9 mouse cellular contexts compared by ENCODE assay signal in the genomic region with DNA sequence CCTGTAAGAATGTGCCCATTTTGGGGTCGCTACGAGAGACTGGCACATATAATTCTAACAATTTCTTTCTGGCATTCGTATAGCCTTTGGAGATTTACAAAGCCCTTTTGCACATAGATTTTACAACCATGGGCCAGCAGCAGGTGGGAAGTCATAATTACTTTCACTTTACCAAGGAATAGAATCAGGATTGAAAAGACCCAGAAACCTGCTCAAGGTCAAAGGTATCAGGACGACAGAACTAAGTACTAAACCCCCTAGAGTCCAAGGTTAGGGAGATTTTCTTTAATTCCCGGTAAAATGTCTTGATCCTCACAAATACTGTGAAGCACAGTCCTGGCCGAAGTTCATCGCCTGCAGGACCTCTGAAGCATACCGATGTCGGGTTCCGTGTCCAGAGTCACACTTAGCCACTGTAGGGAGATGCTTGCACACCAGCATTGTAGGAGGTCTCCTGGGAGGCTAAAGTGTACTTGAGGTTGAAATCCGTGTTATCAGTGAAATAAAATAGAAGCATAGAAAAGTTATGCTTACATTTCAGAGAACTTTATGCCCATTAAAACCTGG. TPM values are rescaled to one million over a fixed set of nuclear protein-coding genes. Genes with fewer than 3 reads are reported as not detected.
DNase-seq lines count a peak whose midpoint lies in the region; ATAC-seq and TF ChIP-seq lines count a peak whose summit lies in the region.
"Had no signal": no experiment of that assay in that cellular context is flagged by ENCODE, and none has a peak within 500 bp of the region (broad histone marks: within the 10 kb centered on the region; RNA-seq: fewer than 3 reads in every experiment).

No protein-coding gene starts in this region.

- WGBS in embryonic facial prominence, embryonic 11.5 days, result 38% methylated on average over 11 of the region's 11 CpGs
- WGBS in hindbrain, embryonic 16.5 days, result 31% methylated on average over 11 of the region's 11 CpGs
- 24% methylated on average over 11 of the region's 11 CpGs for WGBS in liver, embryonic 12.5 days (ENCODE audit: insufficient replicate concordance)
- WGBS in stomach, embryonic 16.5 days, result 31% methylated on average over 11 of the region's 11 CpGs

- intact Hi-C loops in gastrocnemius, adult 2 months (cut with DNase I), result loop anchor here (2.0 kb wide), 1 partner anchor 70 kb away; no protein-coding TSS in a partner anchor

- H3K9me3 ChIP-seq in embryonic facial prominence, embryonic 11.5 days (replicated peaks; ENCODE audit: control insufficient read depth, low read length), result no peaks in the 10 kb centered on the region
- no peaks in the 10 kb centered on the region for H3K9me3 ChIP-seq in hindbrain, embryonic 16.5 days (ENCODE audit: control insufficient read depth, low read length)
- H3K9me3 ChIP-seq in liver, embryonic 12.5 days (replicated peaks), result no peaks in the 10 kb centered on the region
- H3K9me3 ChIP-seq in stomach, embryonic 16.5 days (replicated peaks; ENCODE audit: control insufficient read depth, low read length), result no peaks in the 10 kb centered on the region

- no peaks in the 10 kb centered on the region; the same call in none of the 2 replicates for H3K4me1 ChIP-seq in embryonic facial prominence, embryonic 11.5 days (ENCODE audit: control insufficient read depth, insufficient read depth, low read length)
- H3K4me1 ChIP-seq in hindbrain, embryonic 16.5 days (ENCODE audit: control insufficient read depth, insufficient read depth, low read depth, low read length), result peaks cover 13% of the 10 kb centered on the region
- peaks cover 7% of the 10 kb centered on the region for H3K4me1 ChIP-seq in liver, embryonic 12.5 days
- peaks cover 21% of the 10 kb centered on the region for H3K4me1 ChIP-seq in stomach, embryonic 16.5 days (ENCODE audit: control insufficient read depth, insufficient read depth, low read length)

- peak overlapping the region; percentile 85 for H3K4me3 ChIP-seq in gastrocnemius, adult 2 months
- peak overlapping the region; percentile 17; the same call in 1 of the 2 replicates for H3K4me3 ChIP-seq in embryonic facial prominence, embryonic 11.5 days (ENCODE audit: low read depth, low read length)
- H3K4me3 ChIP-seq in hindbrain, embryonic 16.5 days (ENCODE audit: low read length), result peak overlapping the region; percentile 44
- peak overlapping the region; percentile 55 for H3K4me3 ChIP-seq in liver, embryonic 12.5 days
- peak overlapping the region; percentile 44 for H3K4me3 ChIP-seq in stomach, embryonic 16.5 days (replicated peaks; ENCODE audit: low read length)

- peak overlapping the region; percentile 39 for H3K27ac ChIP-seq in gastrocnemius, adult 2 months
- H3K27ac ChIP-seq in embryonic facial prominence, embryonic 11.5 days (replicated peaks; ENCODE audit: low read depth, low read length), result no peak overlapping the region
- peak overlapping the region; percentile 49; the same call in 1 of the 2 replicates for H3K27ac ChIP-seq in hindbrain, embryonic 16.5 days (ENCODE audit: low read depth, low read length)
- no peak overlapping the region for H3K27ac ChIP-seq in liver, embryonic 12.5 days
- peak overlapping the region; percentile 90 for H3K27ac ChIP-seq in stomach, embryonic 16.5 days (ENCODE audit: low read length)

- ATAC-seq in embryonic facial prominence, embryonic 11.5 days (replicated peaks; ENCODE audit: insufficient number of reproducible peaks, low FRiP score, low TSS enrichment, low read depth), result no peak
- ATAC-seq in hindbrain, embryonic 16.5 days, result no peak
- ATAC-seq in liver, embryonic 12.5 days, result no peak
- no peak for ATAC-seq in stomach, embryonic 16.5 days (ENCODE audit: insufficient read depth, low FRiP score)

- no peak for DNase-seq in gastrocnemius, adult 2 months
- no peak for DNase-seq in gastrocnemius, postnatal 4 days (ENCODE audit: low spot score in 2 of 2)
- no peak for DNase-seq in embryonic facial prominence, embryonic 11.5 days (ENCODE audit: low spot score)
- no peak for DNase-seq in embryo, embryonic 10.5 days (ENCODE audit: low spot score)
- DNase-seq in layer of hippocampus, postnatal 10 days (ENCODE audit: low spot score in 2 of 2), result no peak

- H3K4me2 ChIP-seq in embryonic facial prominence, embryonic 11.5 days (ENCODE audit: low read depth, low read length), result peak overlapping the region; percentile 32
- H3K4me2 ChIP-seq in hindbrain, embryonic 16.5 days (ENCODE audit: low read length), result peak overlapping the region; percentile 79
- H3K4me2 ChIP-seq in liver, embryonic 12.5 days, result peak overlapping the region; percentile 66
- peak overlapping the region; percentile 53 for H3K4me2 ChIP-seq in stomach, embryonic 16.5 days (ENCODE audit: low read depth, low read length)

- no peak for TF ChIP-seq CTCF in gastrocnemius, adult 2 months (IDR thresholded peaks at IDR 0.05)

- H3K9ac ChIP-seq in embryonic facial prominence, embryonic 11.5 days (replicated peaks; ENCODE audit: low read length), result peak overlapping the region; percentile 22
- peak overlapping the region; percentile 33; the same call in 1 of the 2 replicates for H3K9ac ChIP-seq in hindbrain, embryonic 16.5 days (ENCODE audit: low read depth, low read length)
- H3K9ac ChIP-seq in liver, embryonic 12.5 days, result peak overlapping the region; percentile 56
- peak overlapping the region; percentile 59 for H3K9ac ChIP-seq in stomach, embryonic 16.5 days (ENCODE audit: low read length)

- H3K27me3 ChIP-seq in embryonic facial prominence, embryonic 11.5 days (ENCODE audit: control insufficient read depth, insufficient read depth, low read length), result no peaks in the 10 kb centered on the region
- H3K27me3 ChIP-seq in hindbrain, embryonic 16.5 days (replicated peaks; ENCODE audit: control insufficient read depth, insufficient read depth, low read length), result no peaks in the 10 kb centered on the region
- H3K27me3 ChIP-seq in liver, embryonic 12.5 days (replicated peaks), result peaks cover 30% of the 10 kb centered on the region
- no peaks in the 10 kb centered on the region for H3K27me3 ChIP-seq in stomach, embryonic 16.5 days (ENCODE audit: control insufficient read depth, insufficient read depth, low read length)

- H3K36me3 ChIP-seq in embryonic facial prominence, embryonic 11.5 days (replicated peaks; ENCODE audit: control insufficient read depth, insufficient read depth, low read depth, low read length), result no peaks in the 10 kb centered on the region
- no peaks in the 10 kb centered on the region for H3K36me3 ChIP-seq in hindbrain, embryonic 16.5 days (ENCODE audit: control insufficient read depth, insufficient read depth, low read length)
- no peaks in the 10 kb centered on the region for H3K36me3 ChIP-seq in liver, embryonic 12.5 days
- no peaks in the 10 kb centered on the region for H3K36me3 ChIP-seq in stomach, embryonic 16.5 days (ENCODE audit: control insufficient read depth, insufficient read depth, low read length)

RNA-seq across cellular contexts. Expression of gene Tmem238l, which starts 28.8 kb away (rescaled TPM):
- not detected for total RNA-seq in gastrocnemius, adult 2 months (2021)
- not detected for total RNA-seq in gastrocnemius, postnatal 4 days (2021)
- not detected in 2 replicates for polyA plus RNA-seq in embryonic facial prominence, embryonic 11.5 days (2014; fragmentation: Nextera tagmentation; extraction: Ambion mirVana)
- not detected in 2 replicates for polyA plus RNA-seq in hindbrain, embryonic 16.5 days (2015; fragmentation: Nextera tagmentation; extraction: Ambion mirVana)
- polyA plus RNA-seq in liver, embryonic 12.5 days (2016; fragmentation: Nextera tagmentation; extraction: Ambion mirVana), result not detected in 2 replicates
- 0.91 and 1.0 TPM in 2 replicates for polyA plus RNA-seq in stomach, embryonic 16.5 days (2015; fragmentation: Nextera tagmentation; extraction: Ambion mirVana)
- total RNA-seq in layer of hippocampus, postnatal 10 days (2021), result not detected
- total RNA-seq: heart, postnatal 14 days had no signal

RNA-seq across cellular contexts. Expression of gene Tmem220, which starts 39.7 kb away (rescaled TPM):
- total RNA-seq in gastrocnemius, adult 2 months (2021), result 1 to 10 TPM in 1 of 2 experiments, under 1 TPM in 1; 0.66 to 1.3 TPM
- 1 to 10 TPM; 2.3 to 2.6 TPM for total RNA-seq in gastrocnemius, postnatal 4 days (2021)
- 0.82 and 0.98 TPM in 2 replicates for polyA plus RNA-seq in embryonic facial prominence, embryonic 11.5 days (2014; fragmentation: Nextera tagmentation; extraction: Ambion mirVana)
- polyA plus RNA-seq in hindbrain, embryonic 16.5 days (2015; fragmentation: Nextera tagmentation; extraction: Ambion mirVana), result 0.50 and 0.57 TPM in 2 replicates
- polyA plus RNA-seq in liver, embryonic 12.5 days (2016; fragmentation: Nextera tagmentation; extraction: Ambion mirVana), result 0.93 and 1.2 TPM in 2 replicates
- 1.8 and 3.6 TPM in 2 replicates for polyA plus RNA-seq in stomach, embryonic 16.5 days (2015; fragmentation: Nextera tagmentation; extraction: Ambion mirVana)
- total RNA-seq in layer of hippocampus, postnatal 10 days (2021), result 1 to 10 TPM in 1 of 2 experiments, under 1 TPM in 1; 0.27 to 1.1 TPM

Comparison
In these comparisons a context has a peak if more than half of its experiments do, and no peak if none do; other contexts are left out.
1. H3K27ac ChIP-seq: peak in gastrocnemius, adult 2 months (single experiment), hindbrain, embryonic 16.5 days (single experiment) and stomach, embryonic 16.5 days (single experiment); none in embryonic facial prominence, embryonic 11.5 days (single experiment) and liver, embryonic 12.5 days (single experiment).
2. H3K4me3 ChIP-seq: peak in every context shown above with its lines; median percentile 85 in gastrocnemius, adult 2 months; 55 in liver, embryonic 12.5 days; 44 in hindbrain, embryonic 16.5 days; 44 in stomach, embryonic 16.5 days; 17 in embryonic facial prominence, embryonic 11.5 days.
3. Peak in every context shown above with its lines, with median percentiles within 50 percentile points of each other: H3K4me2 ChIP-seq and H3K9ac ChIP-seq.